Mouse (Mus musculus): Measurements from ENCODE around the gene Syt7. TPM values are rescaled to one million over a fixed set of nuclear protein-coding genes. Genes with fewer than 3 reads are reported as not detected.
A peak's percentile ranks its signal among the peaks of the same experiment; 100 is the strongest.

Gene Syt7
- total and polyA plus RNA-seq, 3 experiments, result 0.05 to 3.8 TPM; not detected in 1

DNA sequence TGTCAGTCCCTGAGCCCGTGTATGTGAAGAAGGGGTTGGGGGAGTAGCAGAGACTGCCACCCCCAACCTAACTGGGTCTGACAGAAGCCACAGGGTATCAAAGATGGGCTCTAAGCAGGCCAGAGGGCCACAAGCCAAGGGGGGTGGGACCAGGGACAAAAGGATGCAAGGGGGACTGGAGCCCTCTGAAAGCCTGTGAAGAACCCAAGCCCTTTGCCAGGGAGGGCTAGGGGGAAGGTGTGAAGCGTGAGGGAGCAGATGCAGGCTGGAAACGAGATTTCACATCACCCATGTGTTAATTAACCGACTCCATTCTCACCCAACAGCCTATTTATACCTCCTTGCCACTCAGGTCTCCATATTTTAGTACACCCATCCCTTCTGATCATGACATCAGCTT is 43.0 kb downstream of the Syt7 start:
- TF ChIP-seq TAL1 (conservative IDR thresholded peaks at IDR 0.05; ENCODE audit: low read depth, low read length) (no peak), GATA2 (IDR thresholded peaks at IDR 0.05; ENCODE audit: borderline replicate concordance, low read depth, low read length) (no peak), POLR2AphosphoS5 (IDR thresholded peaks at IDR 0.05; ENCODE audit: insufficient replicate concordance, low read depth, low read length) (no peak), CTCF (IDR thresholded peaks at IDR 0.05; ENCODE audit: low read depth, low read length) (no peak), GATA1 (IDR thresholded peaks at IDR 0.05; ENCODE audit: borderline replicate concordance, low read length) (no peak)
- H3K9me3 ChIP-seq (replicated peaks), result no peaks in the 10 kb centered on the region
- DNase-seq (ENCODE audit: low spot score) (no peak), ATAC-seq (ENCODE audit: extremely low read depth, insufficient number of reproducible peaks, low FRiP score, poor library complexity, severe bottlenecking) (no peak)
- no peaks in the 10 kb centered on the region for H3K4me1 ChIP-seq (ENCODE audit: insufficient read depth, low read depth, low read length)
- H3K27me3 ChIP-seq (ENCODE audit: insufficient read depth, low read length), result peaks cover 31% of the 10 kb centered on the region; the same call in 1 of the 2 replicates
- H3K4me3 ChIP-seq (ENCODE audit: low read depth, low read length), result no peak overlapping the region
- no peaks in the 10 kb centered on the region for H3K36me3 ChIP-seq (replicated peaks)

DNA sequence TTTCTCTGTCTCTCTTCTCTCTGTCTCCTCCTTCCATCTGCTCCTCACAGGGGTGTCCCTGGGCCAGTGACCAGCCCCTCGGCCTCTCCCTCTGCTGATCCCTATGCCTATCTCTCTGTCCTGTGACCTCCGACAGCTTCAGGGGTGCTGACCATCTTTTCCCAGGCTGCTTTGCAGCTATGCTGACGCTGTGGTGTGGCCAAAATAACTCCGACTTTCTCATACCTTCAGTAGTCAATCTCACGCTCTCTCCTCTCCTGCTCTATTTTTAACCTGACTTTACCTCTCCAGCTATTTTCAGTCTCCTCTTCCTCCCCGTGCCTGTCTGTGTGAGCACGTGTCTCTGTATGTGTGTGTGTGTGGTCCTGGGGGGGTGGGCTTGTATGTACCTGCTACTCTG is 44.3 kb downstream of the Syt7 start:
- ATAC-seq (ENCODE audit: extremely low read depth, insufficient number of reproducible peaks, low FRiP score, poor library complexity, severe bottlenecking) (no peak), DNase-seq (ENCODE audit: low spot score) (no peak)
- H3K4me3 ChIP-seq (ENCODE audit: low read depth, low read length), result no peak overlapping the region
- H3K36me3 ChIP-seq (replicated peaks), result no peaks in the 10 kb centered on the region
- no peaks in the 10 kb centered on the region for H3K4me1 ChIP-seq (ENCODE audit: insufficient read depth, low read depth, low read length)
- H3K9me3 ChIP-seq (replicated peaks), result no peaks in the 10 kb centered on the region
- H3K27me3 ChIP-seq (ENCODE audit: insufficient read depth, low read length), result peaks cover 23% of the 10 kb centered on the region; the same call in 1 of the 2 replicates
- no peak for TF ChIP-seq POLR2AphosphoS5 (IDR thresholded peaks at IDR 0.05; ENCODE audit: insufficient replicate concordance, low read depth, low read length)
- TF ChIP-seq TAL1 (conservative IDR thresholded peaks at IDR 0.05; ENCODE audit: low read depth, low read length), result no peak
- TF ChIP-seq CTCF (IDR thresholded peaks at IDR 0.05; ENCODE audit: low read depth, low read length), result no peak
- no peak for TF ChIP-seq GATA1 (IDR thresholded peaks at IDR 0.05; ENCODE audit: borderline replicate concordance, low read length)
- no peak for TF ChIP-seq GATA2 (IDR thresholded peaks at IDR 0.05; ENCODE audit: borderline replicate concordance, low read depth, low read length)

DNA sequence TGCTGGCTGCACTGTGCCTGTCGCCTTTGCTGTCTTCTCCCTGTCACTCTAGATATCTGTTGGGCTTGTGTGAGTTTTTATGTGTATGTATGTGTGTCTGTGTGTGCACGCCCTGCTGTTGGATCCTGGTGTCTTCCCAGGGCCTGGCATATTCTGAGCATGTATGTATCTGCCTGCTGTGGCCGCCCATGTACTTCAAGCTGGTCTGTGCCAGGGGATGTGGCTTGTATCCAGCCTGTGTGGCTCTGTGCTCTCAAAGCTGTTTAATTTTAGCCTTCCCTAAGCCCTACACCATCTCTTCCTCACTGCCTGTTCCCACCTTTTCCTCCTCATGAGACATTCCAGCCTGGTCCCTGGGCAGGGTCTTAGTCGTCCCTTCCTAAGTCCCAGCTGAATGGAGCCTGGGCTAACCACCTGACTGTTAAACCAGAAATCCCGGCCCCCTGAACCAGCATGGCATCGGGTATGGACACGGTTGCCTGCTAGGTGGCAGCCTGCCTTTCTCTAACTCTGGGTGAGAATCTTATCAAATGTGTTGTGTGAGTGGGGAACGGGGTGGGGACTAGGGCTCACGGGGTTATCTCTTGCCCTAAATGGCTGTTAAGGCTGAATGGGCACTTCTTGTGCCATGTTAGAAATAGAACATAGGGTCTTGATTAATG is 45.1 kb downstream of the Syt7 start:
- TF ChIP-seq TAL1 (conservative IDR thresholded peaks at IDR 0.05; ENCODE audit: low read depth, low read length) (no peak), GATA1 (IDR thresholded peaks at IDR 0.05; ENCODE audit: borderline replicate concordance, low read length) (no peak), GATA2 (IDR thresholded peaks at IDR 0.05; ENCODE audit: borderline replicate concordance, low read depth, low read length) (no peak), CTCF (IDR thresholded peaks at IDR 0.05; ENCODE audit: low read depth, low read length) (no peak), POLR2AphosphoS5 (IDR thresholded peaks at IDR 0.05; ENCODE audit: insufficient replicate concordance, low read depth, low read length) (no peak)
- Histone ChIP-seq H3K4me3 (ENCODE audit: low read depth, low read length) (no peak overlapping the region), H3K9me3 (replicated peaks) (no peaks in the 10 kb centered on the region), H3K4me1 (ENCODE audit: insufficient read depth, low read depth, low read length) (no peaks in the 10 kb centered on the region), H3K36me3 (replicated peaks) (no peaks in the 10 kb centered on the region), H3K27me3 (ENCODE audit: insufficient read depth, low read length) (peaks cover 22% of the 10 kb centered on the region; the same call in 1 of the 2 replicates)
- no peak for DNase-seq (ENCODE audit: low spot score)
- ATAC-seq (ENCODE audit: extremely low read depth, insufficient number of reproducible peaks, low FRiP score, poor library complexity, severe bottlenecking), result no peak

DNA sequence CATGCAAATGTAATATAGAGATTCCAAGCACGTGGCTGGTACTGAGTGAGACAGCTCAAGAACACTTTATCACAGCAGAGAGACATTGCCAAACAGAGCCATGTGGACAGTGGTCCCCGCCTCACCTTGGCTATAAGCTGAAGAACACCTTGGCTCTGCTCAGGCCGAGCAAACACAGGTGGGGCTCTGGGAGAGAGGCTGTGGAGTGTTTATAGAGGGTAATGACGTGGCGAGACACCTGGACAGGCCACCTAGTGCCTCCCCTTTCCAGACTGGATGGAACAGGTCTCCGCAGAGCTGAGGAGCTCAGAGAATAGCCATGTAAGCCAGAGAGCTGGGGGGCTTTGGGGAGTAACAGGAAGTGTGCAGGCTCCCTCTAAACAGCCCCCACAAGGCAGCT is 46.0 kb downstream of the Syt7 start:
- Histone ChIP-seq H3K4me1 (ENCODE audit: insufficient read depth, low read depth, low read length) (no peaks in the 10 kb centered on the region), H3K9me3 (replicated peaks) (no peaks in the 10 kb centered on the region), H3K4me3 (ENCODE audit: low read depth, low read length) (no peak overlapping the region), H3K36me3 (replicated peaks) (no peaks in the 10 kb centered on the region), H3K27me3 (ENCODE audit: insufficient read depth, low read length) (peaks cover 19% of the 10 kb centered on the region; the same call in 1 of the 2 replicates)
- DNase-seq (ENCODE audit: low spot score) (no peak), ATAC-seq (ENCODE audit: extremely low read depth, insufficient number of reproducible peaks, low FRiP score, poor library complexity, severe bottlenecking) (no peak)
- TF ChIP-seq TAL1 (conservative IDR thresholded peaks at IDR 0.05; ENCODE audit: low read depth, low read length) (no peak), POLR2AphosphoS5 (IDR thresholded peaks at IDR 0.05; ENCODE audit: insufficient replicate concordance, low read depth, low read length) (no peak), CTCF (IDR thresholded peaks at IDR 0.05; ENCODE audit: low read depth, low read length) (no peak), GATA2 (IDR thresholded peaks at IDR 0.05; ENCODE audit: borderline replicate concordance, low read depth, low read length) (no peak), GATA1 (IDR thresholded peaks at IDR 0.05; ENCODE audit: borderline replicate concordance, low read length) (no peak)

DNA sequence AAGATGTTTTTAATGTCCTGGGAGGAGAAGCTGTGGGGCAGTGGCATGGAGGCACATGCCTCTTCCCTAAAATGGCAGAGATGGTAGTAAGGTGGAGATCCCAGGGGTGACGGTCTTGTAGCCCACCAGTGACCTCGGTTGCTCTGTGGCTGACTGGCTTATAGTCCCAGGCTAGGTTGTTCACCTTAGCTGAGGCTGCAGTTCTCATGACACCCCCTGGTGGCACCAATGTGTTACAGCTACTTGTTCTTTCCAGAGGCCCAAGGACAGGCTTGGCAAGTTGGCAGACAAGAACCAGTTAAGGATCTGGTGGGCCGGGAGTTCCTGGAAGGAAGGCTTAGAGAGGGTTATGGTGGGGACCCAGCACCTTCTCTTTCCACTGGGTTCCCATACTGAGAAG is 47.0 kb downstream of the Syt7 start:
- DNase-seq (ENCODE audit: low spot score) (peak; percentile 42), ATAC-seq (ENCODE audit: extremely low read depth, insufficient number of reproducible peaks, low FRiP score, poor library complexity, severe bottlenecking) (no peak)
- TF ChIP-seq POLR2AphosphoS5 (IDR thresholded peaks at IDR 0.05; ENCODE audit: insufficient replicate concordance, low read depth, low read length) (no peak), CTCF (IDR thresholded peaks at IDR 0.05; ENCODE audit: low read depth, low read length) (0 out of 2 replicates have a peak, but pooled peaks have one; percentile 22)
- H3K9me3 ChIP-seq (replicated peaks), result no peaks in the 10 kb centered on the region
- no peaks in the 10 kb centered on the region for H3K4me1 ChIP-seq (ENCODE audit: insufficient read depth, low read depth, low read length)
- H3K27me3 ChIP-seq (ENCODE audit: insufficient read depth, low read length), result peaks cover 11% of the 10 kb centered on the region; the same call in 1 of the 2 replicates
- no peaks in the 10 kb centered on the region for H3K36me3 ChIP-seq (replicated peaks)
- no peak overlapping the region for H3K4me3 ChIP-seq (ENCODE audit: low read depth, low read length)

DNA sequence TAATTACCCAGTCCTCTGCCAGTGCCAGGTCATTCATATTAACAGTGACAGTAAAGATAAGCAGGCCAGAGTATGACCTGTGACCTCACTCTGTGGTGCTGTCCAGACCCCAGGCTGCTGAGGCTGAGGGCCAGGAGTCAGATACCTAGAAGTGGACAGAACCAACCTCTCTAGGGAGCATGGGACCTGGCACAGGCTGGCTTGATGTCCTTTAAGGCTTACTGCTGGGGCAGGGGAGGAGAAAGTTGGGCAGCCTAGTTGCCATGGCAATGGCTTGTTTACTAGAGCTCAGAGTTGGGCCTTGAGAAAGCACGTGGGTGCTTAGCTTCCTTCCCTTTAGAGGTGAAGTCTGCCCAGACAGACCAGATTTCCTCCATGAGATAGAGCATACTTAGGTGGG is 47.8 kb downstream of the Syt7 start:
- ATAC-seq (ENCODE audit: extremely low read depth, insufficient number of reproducible peaks, low FRiP score, poor library complexity, severe bottlenecking), result no peak
- Histone ChIP-seq H3K36me3 (replicated peaks) (no peaks in the 10 kb centered on the region), H3K4me3 (ENCODE audit: low read depth, low read length) (no peak overlapping the region), H3K9me3 (replicated peaks) (no peaks in the 10 kb centered on the region), H3K27me3 (ENCODE audit: insufficient read depth, low read length) (peaks cover 10% of the 10 kb centered on the region; the same call in 1 of the 2 replicates), H3K4me1 (ENCODE audit: insufficient read depth, low read depth, low read length) (no peaks in the 10 kb centered on the region)
- TF ChIP-seq POLR2AphosphoS5 (IDR thresholded peaks at IDR 0.05; ENCODE audit: insufficient replicate concordance, low read depth, low read length), result no peak
- TF ChIP-seq CTCF (IDR thresholded peaks at IDR 0.05; ENCODE audit: low read depth, low read length), result no peak
- no peak for DNase-seq (ENCODE audit: low spot score)

Data from G1E (cell line).